In genomic region chr5:72868091-72868875, GRCm38 (mm10) we compare ENCODE assay signal across 8 mouse cellular contexts. TPM values are rescaled to one million over a fixed set of nuclear protein-coding genes. Genes with fewer than 3 reads are reported as not detected.
DNase-seq lines count a peak whose midpoint lies in the region; ATAC-seq lines count a peak whose summit lies in the region.

Gene Tec (minus strand): TSS chr5:72868483.

- peak; percentile 70 for DNase-seq in MEL-GATA-1-ER (ENCODE audit: extremely low read depth, low read depth)
- peak; percentile 80 for DNase-seq in cerebellum, adult 9-10 months
- DNase-seq in forelimb bud, embryonic 11.5 days (ENCODE audit: low read depth, low spot score), result peak; percentile 72
- peak; percentile 78 to 87 for DNase-seq in layer of hippocampus, postnatal 10 days (ENCODE audit: low spot score in 2 of 2)
- DNase-seq in lung, postnatal 10 days, result peak; percentile 93
- DNase-seq in ovary, postnatal 14 days (ENCODE audit: low spot score), result peak; percentile 92
- peak; percentile 90 for DNase-seq in thymus, postnatal 14 days

- ATAC-seq in hematopoietic stem cell, adult 5-6 weeks (replicated peaks in 1 of 2; ENCODE audit: insufficient read depth in 1 of 2, low FRiP score in 2 of 2, low TSS enrichment in 1 of 2, low read depth in 1 of 2, poor library complexity in 2 of 2, severe bottlenecking in 2 of 2), result peak; percentile 73 to 87

RNA-seq across cellular contexts. Expression of gene Tec, which starts in this region (rescaled TPM):
- total RNA-seq in hematopoietic stem cell, adult 5-6 weeks (2017), result 38.2 and 47.7 TPM in 2 replicates
- 1 to 10 TPM; 2.1 to 2.4 TPM for total RNA-seq in layer of hippocampus, postnatal 10 days (2021)

Comparison
In these comparisons a context has a peak if more than half of its experiments do, and no peak if none do; other contexts are left out.
1. Peak in every context shown above with its lines: DNase-seq and ATAC-seq.
2. RNA of gene Tec (total RNA-seq): 38.2 to 47.7 TPM in hematopoietic stem cell, adult 5-6 weeks; 2.1 to 2.4 TPM in layer of hippocampus, postnatal 10 days; every median in the first group is over 10 times any median in the second.